Mouse (Mus musculus) liver, embryonic 14.5 days (tissue): ENCODE results near the gene Hdac4. TPM values are rescaled to one million over a fixed set of nuclear protein-coding genes. Genes with fewer than 3 reads are reported as not detected.

Experiments
- ATAC-seq: fragments of 200-750 bp; cut with Nextera tagmentation; 2 replicates; pipeline ENCODE4 v1.8.0; 2017; ENCODE audit warnings: moderate number of reproducible peaks, mild to moderate bottlenecking, moderate library complexity; ENCODE audit not compliant: insufficient read depth
- DNase-seq, 3 experiments: peaks; one replicate each; pipeline ENCODE4 v3.0.0-alpha.2; 2012 to 2013; ENCODE audit warnings: low read depth in 3 of 3, low spot score in 3 of 3
- H3K27ac ChIP-seq: fragments of 300-500 bp; sonication (generic); 2 replicates; pipeline ENCODE4 v1.5.1; 2014; ENCODE audit warnings: moderate library complexity, mild to moderate bottlenecking, control low read depth, inconsistent platforms
- H3K27me3 ChIP-seq: fragments of 300-500 bp; sonication (generic); 2 replicates; pipeline ENCODE4 v1.6.1; 2014; ENCODE audit warnings: mild to moderate bottlenecking, low read length, moderate library complexity; ENCODE audit not compliant: control insufficient read depth, insufficient read depth
- H3K36me3 ChIP-seq: fragments of 300-500 bp; sonication (generic); replicated peaks from 2 replicates; pipeline ENCODE4 v1.6.1; 2014; ENCODE audit warnings: low read depth; ENCODE audit not compliant: control insufficient read depth, insufficient read depth
- H3K4me1 ChIP-seq, 2 experiments: fragments of 200-500 bp in 1 of 2; fragments of 300-500 bp in 1 of 2; sonication (generic) in 1 of 2; replicated peaks; 2 replicates each; pipeline ENCODE4 v1.6.1; 2012 to 2014; ENCODE audit warnings: antibody characterized with exemption in 1 of 2, inconsistent platforms in 1 of 2, low read length in 1 of 2; ENCODE audit not compliant: control insufficient read depth in 2 of 2, insufficient read depth in 2 of 2
- H3K4me2 ChIP-seq: fragments of 300-500 bp; sonication (generic); 2 replicates; pipeline ENCODE4 v1.6.1; 2014; ENCODE audit warnings: low read depth, mild to moderate bottlenecking, control low read depth, moderate library complexity
- H3K4me3 ChIP-seq, 2 experiments: fragments of 200-500 bp in 1 of 2; fragments of 300-500 bp in 1 of 2; sonication (generic) in 1 of 2; 2 replicates each; pipeline ENCODE4 v1.5.1; 2012 to 2014; ENCODE audit warnings: low read depth in 2 of 2, low read length in 2 of 2, mild to moderate bottlenecking in 2 of 2, control low read depth in 1 of 2, inconsistent platforms in 1 of 2, moderate library complexity in 1 of 2; ENCODE audit not compliant: insufficient read depth in 1 of 2
- H3K9ac ChIP-seq: fragments of 300-500 bp; sonication (generic); replicated peaks from 2 replicates; pipeline ENCODE4 v1.6.1; 2014; ENCODE audit warnings: mild to moderate bottlenecking, control low read depth, moderate library complexity
- H3K9me3 ChIP-seq: fragments of 300-500 bp; sonication (generic); 2 replicates; pipeline ENCODE4 v1.6.1; 2016; ENCODE audit warnings: low read length, mixed read lengths; ENCODE audit not compliant: control insufficient read depth
- CTCF ChIP-seq: IDR thresholded peaks from 2 replicates; pipeline ENCODE4 v1.5.1; 2016; ENCODE audit warnings: antibody characterized with exemption, low read depth, control low read depth
- EP300 ChIP-seq: IDR thresholded peaks from 2 replicates; pipeline ENCODE4 v1.6.1; 2016; ENCODE audit warnings: antibody characterized with exemption, low read depth
- WGBS: fragments of 180-500 bp; shearing (Covaris S2); extraction: QIAGEN DNeasy Blood & Tissue Kit; methylation state at CpG from one replicate; pipeline ENCODE4 v1.1.7; 2014; ENCODE audit not compliant: insufficient replicate concordance; 5-methylcytosine and 5-hydroxymethylcytosine counted together
- polyA plus RNA-seq, 2 experiments: library from polyadenylated mRNA; depleted of rRNA in 1 of 2; stranded (reverse) in 1 of 2; unstranded in 1 of 2; fragments of >200 nt; fragmentation: Nextera tagmentation in 1 of 2; extraction: Ambion mirVana in 1 of 2; gene quantifications; 2 replicates each; pipeline versions ENCODE4 v1.2.1 to v1.2.3; 2012 to 2014

Gene Hdac4
- polyA plus RNA-seq, 2 experiments: 1.5 to 3.1 TPM

DNA sequence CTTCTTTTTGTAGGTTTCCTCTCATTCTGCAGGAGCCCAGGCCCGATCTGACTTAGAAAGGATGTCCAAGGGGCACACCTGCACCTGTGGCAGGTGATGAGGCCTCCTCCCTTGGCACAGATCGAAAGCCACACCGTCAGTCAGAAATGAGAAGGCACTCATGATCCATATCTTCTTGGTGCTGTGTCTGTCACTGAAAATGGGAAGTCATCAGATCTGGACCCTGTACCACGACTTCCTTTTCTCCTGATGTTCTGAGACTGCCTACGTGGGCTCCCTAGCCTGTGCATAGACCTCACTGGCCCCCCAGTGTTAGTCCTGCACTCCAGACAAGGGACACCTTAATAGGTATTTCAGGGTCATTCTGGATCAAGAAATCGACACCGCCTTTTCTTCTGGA is 158.5 kb downstream of the Hdac4 start:
- H3K27ac ChIP-seq: no peak overlapping the region
- no peak for ATAC-seq
- TF ChIP-seq EP300 (no peak), CTCF (no peak)
- H3K9me3 ChIP-seq: no peaks in the 10 kb centered on the region
- H3K9ac ChIP-seq: no peak overlapping the region
- H3K27me3 ChIP-seq: no peaks in the 10 kb centered on the region
- no peak overlapping the region for H3K4me2 ChIP-seq
- no peaks in the 10 kb centered on the region for H3K4me1 ChIP-seq
- 43% methylated on average over 7 of the region's 7 CpGs for WGBS
- H3K36me3 ChIP-seq: no peaks in the 10 kb centered on the region
- DNase-seq: no peak
- H3K4me3 ChIP-seq: no peak overlapping the region

DNA sequence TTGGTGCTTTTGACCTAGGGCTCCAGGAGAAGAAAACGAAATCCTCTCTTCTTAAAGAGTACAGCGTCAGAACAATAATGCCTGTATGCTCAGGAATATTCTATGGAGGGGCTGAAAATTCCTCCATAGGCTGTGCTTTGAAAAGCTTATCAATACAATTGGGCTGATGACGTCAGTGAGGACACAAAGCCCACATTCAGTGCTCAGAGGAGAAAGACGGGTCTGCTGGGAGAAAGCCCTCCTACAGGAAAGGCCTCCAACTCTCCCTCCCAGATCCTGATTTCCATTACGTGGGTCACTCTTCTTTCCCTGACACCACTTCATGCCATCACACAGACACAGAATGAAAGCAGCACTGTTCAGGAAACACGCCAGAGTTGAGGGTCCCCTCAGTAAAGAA is 159.7 kb downstream of the Hdac4 start:
- no peak for DNase-seq
- Histone ChIP-seq H3K4me1 (no peaks in the 10 kb centered on the region), H3K27ac (no peak overlapping the region), H3K9ac (no peak overlapping the region), H3K9me3 (no peaks in the 10 kb centered on the region), H3K4me2 (no peak overlapping the region), H3K27me3 (no peaks in the 10 kb centered on the region), H3K4me3 (no peak overlapping the region), H3K36me3 (no peaks in the 10 kb centered on the region)
- WGBS: 58% methylated on average over 6 of the region's 6 CpGs
- TF ChIP-seq CTCF (no peak), EP300 (no peak)
- ATAC-seq: no peak

DNA sequence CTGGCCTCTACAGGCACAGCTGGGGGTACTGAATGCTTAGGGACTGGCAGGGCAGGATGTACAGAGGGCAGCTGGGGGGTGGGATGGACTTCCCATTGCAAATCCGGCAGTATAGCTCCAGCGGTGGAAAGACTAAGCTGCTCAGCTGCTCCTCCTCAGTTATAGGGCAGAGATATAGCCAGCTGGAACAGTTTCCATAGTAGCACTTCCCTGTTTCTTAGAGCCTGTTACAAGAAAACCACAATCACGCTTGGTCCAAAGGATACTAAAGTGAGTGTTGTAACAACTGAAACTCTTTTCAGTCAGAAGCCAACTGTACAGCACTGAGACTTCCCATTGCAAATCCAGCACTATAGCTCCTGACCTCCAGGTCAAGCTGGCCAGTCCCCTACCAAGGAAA is 161.3 kb downstream of the Hdac4 start:
- Histone ChIP-seq H3K4me2 (no peak overlapping the region), H3K4me3 (no peak overlapping the region), H3K27ac (no peak overlapping the region), H3K9me3 (no peaks in the 10 kb centered on the region), H3K9ac (no peak overlapping the region), H3K36me3 (no peaks in the 10 kb centered on the region), H3K4me1 (no peaks in the 10 kb centered on the region), H3K27me3 (no peaks in the 10 kb centered on the region)
- WGBS: 55% methylated on average over 3 of the region's 3 CpGs
- ATAC-seq (no peak), DNase-seq (peak in 1 of 3 experiments; percentile 11)
- TF ChIP-seq EP300: no peak
- TF ChIP-seq CTCF: no peak

DNA sequence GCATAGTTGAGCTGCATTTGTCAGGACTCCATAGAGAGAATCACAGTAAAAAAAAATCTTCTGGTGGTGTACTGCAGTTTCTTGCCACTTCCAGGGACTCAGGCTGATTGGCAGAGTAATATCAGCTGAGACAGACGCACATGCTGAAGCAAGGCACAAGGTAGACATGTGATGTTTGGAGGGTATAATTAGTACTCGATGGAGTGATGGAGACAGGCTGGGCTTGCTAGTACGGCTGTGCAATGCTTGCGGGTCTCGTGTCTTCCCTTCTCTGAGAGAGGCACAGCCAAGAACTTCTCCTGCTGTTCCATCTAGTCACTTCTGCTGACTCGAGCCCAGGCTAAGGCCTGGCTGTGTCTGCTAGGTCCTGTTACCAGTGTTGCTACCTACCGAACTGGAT is 162.0 kb downstream of the Hdac4 start:
- Histone ChIP-seq H3K36me3 (no peaks in the 10 kb centered on the region), H3K9me3 (no peaks in the 10 kb centered on the region), H3K9ac (no peak overlapping the region), H3K27ac (no peak overlapping the region), H3K4me2 (no peak overlapping the region), H3K4me3 (no peak overlapping the region), H3K4me1 (no peaks in the 10 kb centered on the region), H3K27me3 (no peaks in the 10 kb centered on the region)
- TF ChIP-seq EP300 (no peak), CTCF (no peak)
- WGBS: 82% methylated on average over 7 of the region's 7 CpGs
- DNase-seq (no peak), ATAC-seq (no peak)

DNA sequence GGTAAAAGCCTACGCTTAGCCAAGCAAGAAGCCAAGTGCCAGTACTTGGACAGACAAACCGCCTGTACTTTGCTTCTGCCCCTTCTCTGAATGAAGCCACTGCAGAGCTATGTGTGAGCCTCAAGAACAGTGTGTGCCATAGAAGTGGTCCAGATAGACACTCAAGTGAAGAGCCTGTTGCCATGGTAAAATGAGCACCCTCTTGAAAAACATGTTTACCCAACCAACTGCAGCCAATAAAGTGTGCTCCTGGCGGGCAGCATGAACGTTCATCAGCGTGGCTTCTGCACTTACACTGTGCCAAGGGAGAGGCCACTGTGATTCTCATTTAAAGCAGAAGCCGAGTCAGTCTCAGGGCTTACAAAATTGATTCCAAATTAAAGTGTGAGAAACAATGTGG is 165.0 kb downstream of the Hdac4 start:
- Histone ChIP-seq H3K9me3 (no peaks in the 10 kb centered on the region), H3K27ac (no peak overlapping the region), H3K9ac (no peak overlapping the region), H3K4me3 (no peak overlapping the region), H3K4me1 (no peaks in the 10 kb centered on the region), H3K36me3 (no peaks in the 10 kb centered on the region), H3K27me3 (no peaks in the 10 kb centered on the region), H3K4me2 (no peak overlapping the region)
- ATAC-seq (no peak), DNase-seq (no peak)
- no peak for TF ChIP-seq EP300
- no peak for TF ChIP-seq CTCF
- 74% methylated on average over 6 of the region's 6 CpGs for WGBS

DNA sequence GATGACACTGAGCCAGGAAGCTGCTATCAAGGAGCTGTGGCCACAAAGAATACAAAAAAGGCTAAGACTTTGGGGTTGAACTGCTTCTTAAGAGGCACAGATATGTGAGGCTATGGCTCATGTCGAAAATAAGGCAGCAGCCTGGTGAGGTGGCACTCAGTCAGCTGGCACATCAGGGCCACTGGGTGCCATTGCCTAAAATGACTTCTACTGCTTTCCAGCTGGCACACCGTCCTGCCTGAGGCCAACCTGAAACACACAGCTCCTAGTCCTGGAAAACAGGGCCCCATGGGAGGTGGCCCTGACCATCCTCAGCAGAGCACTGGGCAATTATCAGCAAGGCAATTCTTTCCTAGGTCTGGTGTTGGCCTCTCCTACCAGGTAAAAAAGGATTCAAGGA is 167.3 kb downstream of the Hdac4 start:
- 71% methylated on average over 2 of the region's 2 CpGs for WGBS
- DNase-seq: no peak
- H3K9me3 ChIP-seq: no peaks in the 10 kb centered on the region
- H3K27ac ChIP-seq: no peak overlapping the region
- no peak overlapping the region for H3K4me3 ChIP-seq
- no peak for ATAC-seq
- no peak for TF ChIP-seq EP300
- no peak for TF ChIP-seq CTCF
- H3K4me2 ChIP-seq: no peak overlapping the region
- no peaks in the 10 kb centered on the region for H3K36me3 ChIP-seq
- H3K9ac ChIP-seq: no peak overlapping the region
- no peaks in the 10 kb centered on the region for H3K4me1 ChIP-seq
- no peaks in the 10 kb centered on the region for H3K27me3 ChIP-seq
